Mouse (Mus musculus): Measurements from ENCODE around the gene Nudt22.
"Not testable (repeated sequence)": the region's sequence is repeated elsewhere in the genome, so short reads cannot be mapped to it uniquely, and the experiment has no call there.

The Nudt22 gene

DNA sequence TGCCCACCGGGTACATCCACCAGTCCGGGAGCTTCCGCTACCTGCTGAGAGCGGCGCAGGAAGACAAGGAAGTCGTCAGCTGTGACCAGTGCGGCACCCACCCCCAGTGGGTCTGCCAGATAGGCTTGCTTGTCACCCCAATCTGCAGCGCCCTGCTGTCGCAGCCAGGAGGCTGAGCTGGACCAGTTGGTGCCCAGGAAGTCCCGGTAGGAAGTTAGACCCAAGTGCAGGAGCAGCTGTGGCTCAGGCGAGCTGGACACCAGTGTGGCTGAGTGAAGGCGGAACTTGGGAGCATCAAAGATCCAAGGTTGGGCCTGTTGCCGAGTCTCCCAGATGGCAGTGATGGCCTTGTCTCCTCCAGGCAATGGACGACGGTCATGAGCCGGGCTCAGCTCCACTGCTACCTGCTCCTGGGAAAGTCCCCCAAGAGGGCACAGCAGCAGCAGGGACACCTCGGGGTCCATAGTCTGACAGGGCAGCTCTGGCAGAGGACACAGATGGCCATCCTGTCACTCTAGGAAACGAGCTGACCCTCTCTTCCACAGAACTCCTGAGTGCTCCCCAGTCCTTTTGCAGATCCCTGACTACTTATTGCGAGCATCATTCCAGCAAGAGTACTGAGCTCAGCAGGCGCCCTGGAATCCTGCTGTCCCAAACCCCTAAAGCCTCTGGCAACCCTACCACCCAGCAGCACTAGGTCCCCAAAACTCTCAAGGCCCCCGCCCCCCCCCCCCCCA lies 494 bp downstream of the Nudt22 start:
- DNase-seq (ENCODE audit: low spot score), result no peak

DNA sequence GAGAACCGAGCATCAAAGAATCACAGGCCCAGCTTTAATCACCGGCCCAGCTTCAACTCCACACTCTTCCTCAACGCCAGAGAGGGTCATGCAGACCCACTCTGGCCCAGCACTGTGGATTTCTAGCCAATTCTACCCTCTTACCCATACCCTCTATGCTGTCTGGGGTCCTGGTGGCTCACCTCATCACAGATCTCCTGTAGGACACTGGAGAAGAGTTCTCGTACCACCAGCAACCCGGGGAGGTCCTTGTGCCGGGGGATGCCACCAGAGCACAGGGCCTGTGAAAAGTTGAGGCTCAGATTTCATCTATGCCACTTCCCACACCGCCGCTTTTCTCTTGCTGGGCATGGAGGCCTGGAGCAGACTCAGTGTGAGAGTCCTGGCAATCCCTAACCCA lies 1.4 kb downstream of the Nudt22 start:
- no peak for DNase-seq (ENCODE audit: low spot score)

GRCm38 (mm10) chr19:6994002-6994401 lies 1.9 kb downstream of the Nudt22 start:
- no peak for DNase-seq (ENCODE audit: low spot score)

DNA sequence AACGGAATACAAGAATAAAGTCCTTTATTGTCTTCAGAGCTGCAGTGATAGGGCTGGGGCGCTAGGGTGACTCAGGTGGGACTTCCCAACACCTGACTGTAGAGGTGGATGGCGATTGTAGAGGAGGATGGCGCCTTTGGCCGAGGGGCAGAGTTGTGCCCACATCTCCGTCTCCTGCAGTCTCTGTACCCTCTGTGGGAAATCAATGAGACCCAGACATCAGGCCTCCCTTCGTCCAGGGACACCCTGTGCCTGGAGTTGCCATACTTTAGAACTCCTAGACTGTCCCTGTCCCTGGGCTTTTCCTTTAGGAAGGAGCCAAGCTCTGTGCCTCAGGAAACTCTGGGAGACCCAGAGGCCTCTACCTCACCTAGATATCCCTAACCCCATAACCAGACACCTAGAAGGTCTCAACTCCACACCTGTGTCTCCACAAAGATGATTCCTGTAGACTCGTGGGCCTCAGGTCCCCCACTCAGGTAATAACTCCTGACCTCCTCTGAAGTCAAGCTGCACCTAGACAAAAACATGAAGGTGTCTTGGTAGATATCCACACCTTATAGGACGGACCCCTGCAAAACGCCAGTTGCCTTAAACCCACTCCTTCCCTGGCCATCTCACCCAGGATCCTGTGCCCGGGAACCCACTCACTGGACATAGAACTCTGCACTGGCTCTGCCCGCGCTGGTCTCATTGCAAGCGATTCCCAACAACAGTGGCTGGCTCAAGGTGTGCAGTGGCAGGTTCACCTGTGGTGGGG lies 2.7 kb downstream of the Nudt22 start:
- no peak for DNase-seq (ENCODE audit: low spot score)

DNA sequence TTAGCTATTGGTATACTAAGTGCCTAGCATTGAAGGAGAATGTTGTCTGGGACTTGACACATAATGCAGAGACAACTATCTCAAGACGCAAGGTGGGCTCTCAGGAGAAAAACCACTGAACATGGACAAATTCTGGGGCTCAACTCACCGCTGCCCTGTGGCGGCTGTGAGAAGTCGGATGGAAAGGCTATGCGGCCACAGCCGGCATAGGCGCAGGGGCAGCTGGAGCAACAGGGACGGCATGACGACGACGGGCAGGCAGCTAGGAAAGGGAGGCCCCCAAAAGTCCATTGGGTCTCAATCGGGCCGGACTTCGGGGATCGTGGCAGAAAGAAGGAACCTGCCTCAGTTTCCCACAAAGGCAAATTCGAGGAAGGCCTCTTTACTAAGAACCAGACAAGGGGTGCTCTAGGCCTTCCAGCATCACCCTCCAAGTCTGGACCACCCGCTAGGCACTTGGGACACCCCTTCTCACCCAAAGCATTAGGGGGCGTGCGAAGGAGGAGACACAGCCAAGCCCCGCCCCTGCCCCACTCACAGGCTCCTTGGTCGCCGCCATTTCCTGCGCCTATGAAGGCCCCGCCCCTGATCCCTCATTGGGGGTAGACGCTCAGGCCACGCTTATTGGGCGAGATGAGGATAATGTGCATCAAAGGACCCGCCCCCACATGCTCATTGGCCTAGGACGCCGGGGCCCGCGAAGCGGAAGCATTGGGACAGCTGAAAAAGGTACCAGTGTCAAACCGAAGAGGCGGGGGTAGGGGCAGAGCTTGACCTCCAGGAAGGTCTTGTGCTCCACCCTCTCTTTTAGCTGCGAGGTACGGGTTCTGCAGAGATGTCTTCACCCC lies 3.7 kb downstream of the Nudt22 start, which contains the start of gene Dnajc4:
Dnajc4 (minus strand) TSS at position 562 of the 848 bp plus-strand sequence.
- DNase-seq (ENCODE audit: low spot score), result peak; percentile 95

- not testable (repeated sequence) for DNase-seq (ENCODE audit: low spot score)
Measured at GRCm38 (mm10) chr19:6991166-6991565, 4.8 kb downstream of the Nudt22 start.

DNA sequence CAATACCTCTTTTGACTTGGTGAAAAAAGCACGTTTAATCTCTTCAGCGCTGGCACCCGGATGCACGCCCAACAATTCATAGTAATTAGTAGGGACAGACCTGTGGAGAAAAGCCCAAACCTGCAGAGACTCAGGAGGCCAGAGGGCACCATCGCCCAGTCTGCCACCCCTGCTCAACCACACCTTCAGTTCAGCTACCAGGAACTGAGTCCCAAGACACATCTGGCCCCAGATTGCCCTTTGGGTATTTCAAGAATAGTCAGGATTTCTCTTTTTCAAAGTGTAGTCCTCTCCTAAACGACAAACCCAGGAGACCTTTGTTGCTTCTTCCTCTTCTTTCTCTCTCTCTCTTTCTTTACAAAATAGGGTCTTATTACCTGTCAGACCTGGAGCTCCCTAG lies 5.2 kb downstream of the Nudt22 start:
- no peak for DNase-seq (ENCODE audit: low spot score)

GRCm38 (mm10) chr19:6989251-6989650 lies 6.7 kb downstream of the Nudt22 start:
- DNase-seq (ENCODE audit: low spot score), result no peak

- DNase-seq (ENCODE audit: low spot score), result no peak
Measured at GRCm38 (mm10) chr19:6987904-6988285, 8.0 kb downstream of the Nudt22 start.

- DNase-seq (ENCODE audit: low spot score), result no peak
Measured at GRCm38 (mm10) chr19:6987061-6987903, 8.6 kb downstream of the Nudt22 start, which contains the start of gene Vegfb. Gene Vegfb (minus strand): TSS chr19:6987651.

DNA sequence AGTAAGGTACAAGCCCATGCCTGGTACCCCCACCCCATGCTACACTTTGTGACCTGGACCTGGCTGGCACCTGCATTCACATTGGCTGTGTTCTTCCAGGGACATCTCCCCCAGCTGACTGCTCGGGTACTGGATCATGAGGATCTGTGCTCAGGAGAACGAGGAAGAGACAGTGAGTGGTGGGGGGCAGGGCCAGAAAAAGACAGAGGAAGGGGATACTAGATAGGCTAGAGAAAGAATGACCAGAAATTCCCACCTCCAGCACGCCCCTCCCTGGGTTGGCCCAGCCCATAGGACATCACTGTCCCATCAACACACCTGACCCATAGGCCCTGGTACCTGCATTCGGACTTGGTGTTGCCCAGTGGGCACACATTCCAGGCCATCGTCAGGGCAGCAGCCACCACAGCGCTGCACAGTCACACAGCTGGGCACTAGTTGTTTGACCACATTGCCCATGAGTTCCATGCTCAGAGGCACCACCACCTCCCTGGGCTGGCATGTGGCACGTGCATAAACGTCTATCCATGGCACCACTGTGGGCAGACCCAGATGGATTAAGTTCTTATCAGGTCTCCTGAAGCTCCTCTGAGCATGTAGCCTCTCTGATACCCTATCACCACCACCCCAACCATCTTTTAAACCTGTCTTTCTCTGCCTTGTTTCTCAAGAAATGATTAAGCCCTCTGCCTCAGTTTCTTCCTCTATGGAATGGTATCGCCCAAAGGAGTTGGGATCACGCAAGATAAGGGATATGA lies 9.8 kb downstream of the Nudt22 start:
- no peak for DNase-seq (ENCODE audit: low spot score)

- no peak for DNase-seq (ENCODE audit: low spot score)
Measured at GRCm38 (mm10) chr19:6985300-6985699, 10.6 kb downstream of the Nudt22 start.

- DNase-seq (ENCODE audit: low spot score), result no peak
Measured at GRCm38 (mm10) chr19:6983621-6984020, 12.3 kb downstream of the Nudt22 start.

GRCm38 (mm10) chr19:6981465-6981864 lies 14.5 kb downstream of the Nudt22 start:
- no peak for DNase-seq (ENCODE audit: low spot score)

DNA sequence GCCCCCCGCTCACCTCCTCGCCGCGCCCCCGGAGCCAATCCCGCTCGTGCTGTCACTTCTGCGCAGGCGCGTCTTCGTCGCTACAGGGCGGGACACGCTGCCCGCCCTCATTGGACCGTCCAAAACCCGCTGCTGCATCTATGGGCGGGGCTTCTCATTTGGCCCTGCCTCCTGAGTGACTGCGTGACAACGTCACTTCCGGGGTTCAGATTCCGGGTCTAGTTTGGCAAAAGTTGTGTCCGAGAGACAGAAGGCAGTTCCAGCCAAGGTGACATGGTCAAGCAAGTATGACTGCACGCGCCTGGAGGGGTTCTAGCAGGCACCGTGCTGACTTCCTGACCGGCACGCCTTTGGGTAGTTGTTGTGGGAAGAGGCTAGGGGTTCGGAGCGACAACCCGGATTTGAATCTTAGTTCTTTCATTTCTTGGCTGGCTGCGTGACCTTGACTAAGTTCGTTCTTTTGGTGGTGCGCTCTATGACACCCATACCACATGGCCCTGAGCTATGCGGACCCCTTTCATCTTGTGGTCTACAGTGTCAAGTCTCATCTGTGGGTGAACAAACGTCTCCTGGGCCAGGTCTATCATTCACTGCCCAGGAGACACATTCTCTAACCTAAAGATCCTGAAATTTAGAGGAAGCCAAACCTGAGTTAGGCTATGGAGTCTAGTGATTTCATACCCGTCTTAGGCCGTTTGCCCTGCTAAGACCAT lies 15.4 kb downstream of the Nudt22 start, which contains the start of gene Fkbp2:
Fkbp2 (minus strand) TSS at position 121 of the 713 bp plus-strand sequence.
- DNase-seq (ENCODE audit: low spot score), result peak; percentile 98

- peak; percentile 99 for DNase-seq (ENCODE audit: low spot score)
Measured at GRCm38 (mm10) chr19:6979486-6980380, 16.2 kb downstream of the Nudt22 start.

DNA sequence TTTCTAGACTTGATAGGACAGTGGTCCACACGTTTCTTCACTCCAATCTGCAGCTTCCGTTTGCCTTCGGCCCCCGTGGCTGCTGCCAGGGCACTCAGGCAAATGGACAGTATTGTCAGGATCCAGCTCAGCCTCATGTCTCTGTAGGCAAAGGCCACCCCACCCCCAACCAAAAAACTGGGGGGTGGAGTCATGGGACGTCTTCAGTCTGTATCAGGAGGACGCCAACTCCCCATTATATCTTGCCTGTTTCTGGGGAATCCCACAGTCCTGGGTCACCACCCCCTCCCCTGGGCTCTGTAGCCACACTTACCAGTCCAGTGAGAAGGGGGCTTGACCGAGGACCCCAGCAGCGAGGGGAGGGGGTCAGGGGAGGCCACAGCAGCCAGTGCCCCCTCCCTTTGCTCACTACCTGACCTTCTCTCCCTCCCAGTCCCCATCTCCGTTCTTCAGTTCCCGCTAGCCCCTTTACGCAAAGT lies 16.9 kb downstream of the Nudt22 start:
- DNase-seq (ENCODE audit: low spot score), result no peak

DNA sequence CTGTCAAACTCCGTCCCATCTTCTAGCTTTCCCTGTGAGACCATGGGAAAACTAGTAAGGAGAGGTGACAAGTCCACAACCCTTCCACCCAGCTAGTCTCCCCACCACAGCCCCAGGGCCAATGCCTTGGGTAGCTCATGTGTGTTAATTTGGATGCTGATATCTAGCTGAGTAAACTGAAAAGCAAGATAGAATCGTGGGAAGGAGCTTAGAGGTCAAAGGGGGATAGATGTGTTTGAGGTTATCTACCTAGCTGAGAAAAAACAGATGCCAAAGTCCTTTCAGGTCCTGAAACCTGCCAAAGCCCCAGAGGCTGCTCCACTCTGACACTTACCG lies 17.3 kb downstream of the Nudt22 start:
- DNase-seq (ENCODE audit: low spot score), result no peak

Measured in ovary, adult 18-20 months (tissue).